Mouse (Mus musculus): Measurements from ENCODE around the gene Pelo.

GRCm38 (mm10) chr13:115067968-115068330 is 22.0 kb downstream of the Pelo start:
- no peak for TF ChIP-seq CTCF (IDR thresholded peaks at IDR 0.05; ENCODE audit: low read depth)
- no peak for TF ChIP-seq EP300 (IDR thresholded peaks at IDR 0.05; ENCODE audit: low read depth)
